Mouse (Mus musculus) spleen, postnatal 14 days (tissue): ENCODE data around the gene C1s1.
"Not testable (repeated sequence)": the region's sequence is repeated elsewhere in the genome, so short reads cannot be mapped to it uniquely, and the experiment has no call there.

Experiments used
- DNase-seq, 2 experiments: peaks; one replicate each; pipeline ENCODE4 v3.0.0; 2021 to 2022; ENCODE audit warnings: low spot score in 2 of 2

The C1s1 gene

GRCm38 (mm10) chr6:124512355-124512836 lies 29.8 kb downstream of the C1s1 start, which contains the start of gene C1ra:
TSS of gene C1ra (plus strand) at chr6:124512405.
- peak in 1 of 2 experiments; percentile 25 for DNase-seq

DNA sequence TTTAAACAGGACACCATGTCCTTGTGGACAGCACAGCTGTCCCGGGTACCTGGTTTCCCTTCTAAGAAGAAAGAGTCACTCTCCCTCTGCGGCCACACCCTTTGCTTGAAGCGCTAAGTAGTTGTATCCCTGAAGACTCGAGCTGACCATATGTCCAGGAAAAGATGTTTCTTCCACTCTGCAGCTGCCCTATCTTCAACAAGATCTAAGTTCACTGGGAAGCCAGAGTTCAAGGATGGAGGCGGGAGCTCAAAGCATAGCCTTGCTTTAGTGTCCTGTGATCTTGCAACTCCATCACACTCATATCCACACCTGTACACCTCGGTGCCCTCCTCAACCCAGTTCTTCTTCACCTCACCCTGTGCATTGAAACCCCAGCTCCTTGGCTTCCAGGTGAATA lies 30.2 kb downstream of the C1s1 start:
- DNase-seq, result no peak

DNA sequence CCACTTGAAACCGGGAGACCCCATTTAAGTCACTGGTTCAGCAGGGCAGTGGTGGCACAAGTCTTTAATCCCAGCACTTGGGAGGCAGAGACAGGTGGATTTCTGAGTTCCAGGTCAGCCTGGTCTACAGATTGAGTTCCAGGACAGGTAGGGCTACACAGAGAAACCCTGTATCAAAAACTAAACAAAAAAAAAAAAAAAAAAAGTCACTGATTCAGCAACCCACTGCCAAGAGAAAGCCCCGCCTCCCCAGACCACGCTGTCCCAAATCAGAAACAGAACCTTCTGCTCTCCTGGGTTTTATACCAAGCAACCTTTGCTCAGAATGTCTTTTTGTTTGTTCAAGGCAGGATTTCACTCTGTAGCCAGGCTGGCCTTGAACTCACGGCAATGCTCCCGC lies 33.0 kb downstream of the C1s1 start:
- DNase-seq, result not testable (repeated sequence)

GRCm38 (mm10) chr6:124508292-124508691 lies 33.9 kb downstream of the C1s1 start:
- DNase-seq, result no peak

- no peak for DNase-seq
Observed at GRCm38 (mm10) chr6:124506991-124507390, 35.2 kb downstream of the C1s1 start.

- DNase-seq, result peak in 1 of 2 experiments; percentile 16
Observed at GRCm38 (mm10) chr6:124505028-124505427, 37.1 kb downstream of the C1s1 start.

DNA sequence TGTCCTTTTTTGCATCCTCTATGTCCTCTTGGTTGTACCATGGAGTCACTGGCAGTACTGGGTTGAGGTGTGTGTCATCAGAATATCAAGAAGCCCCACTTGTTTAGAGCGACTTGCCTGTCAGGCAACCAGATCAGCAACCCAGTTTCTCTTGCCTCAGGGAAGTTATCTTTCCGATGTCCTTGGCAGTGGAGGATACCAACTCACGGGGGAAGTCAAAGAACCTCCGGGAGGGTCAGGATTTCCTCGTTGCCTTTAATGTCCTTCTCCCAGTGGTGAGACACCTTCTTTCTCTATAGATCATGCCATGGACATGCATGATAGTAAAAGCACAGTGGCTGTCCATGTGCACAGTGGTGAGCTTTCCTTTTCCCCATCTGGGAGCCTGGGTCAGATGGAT lies 40.1 kb downstream of the C1s1 start:
- no peak for DNase-seq

DNA sequence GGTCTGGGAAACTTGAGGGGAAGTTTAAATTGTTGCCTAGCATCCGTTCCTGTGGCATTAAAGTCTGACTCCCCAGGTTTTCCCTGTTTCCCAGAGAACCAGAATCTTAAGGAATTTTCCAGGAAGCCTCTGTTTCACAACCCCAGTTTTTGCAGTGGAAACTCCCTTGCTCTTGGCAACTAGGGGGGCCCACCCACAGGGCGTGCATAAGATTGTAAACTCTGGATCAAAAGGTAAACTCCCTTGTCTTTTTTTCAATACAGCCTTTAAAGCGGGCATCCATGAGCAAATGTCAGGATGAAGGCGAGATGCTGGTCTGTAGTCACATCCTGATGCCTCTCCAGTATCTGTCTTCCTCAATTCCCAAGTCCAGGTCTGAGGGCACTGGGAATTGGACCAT lies 40.7 kb downstream of the C1s1 start:
- DNase-seq, result no peak

- DNase-seq, result no peak
Observed at GRCm38 (mm10) chr6:124499914-124500566, 42.1 kb downstream of the C1s1 start.

DNA sequence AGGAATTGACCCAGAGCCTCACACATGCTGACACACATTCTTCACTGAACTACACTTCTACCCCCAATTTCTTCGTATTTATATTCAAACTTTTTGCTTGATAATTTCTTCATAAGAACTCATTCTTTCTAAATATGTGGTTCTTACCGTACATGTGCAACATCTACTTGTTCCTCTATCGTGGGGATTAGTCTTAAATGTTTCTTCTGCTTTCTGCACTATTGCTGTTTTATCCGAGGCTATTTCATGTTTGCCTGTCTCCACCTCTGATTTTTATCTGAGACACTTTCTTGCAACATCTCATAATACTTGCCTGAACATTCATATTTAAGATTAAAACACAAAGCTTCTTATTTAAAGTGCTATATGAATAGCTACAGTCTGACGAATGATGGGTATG lies 46.1 kb downstream of the C1s1 start:
- no peak for DNase-seq

DNA sequence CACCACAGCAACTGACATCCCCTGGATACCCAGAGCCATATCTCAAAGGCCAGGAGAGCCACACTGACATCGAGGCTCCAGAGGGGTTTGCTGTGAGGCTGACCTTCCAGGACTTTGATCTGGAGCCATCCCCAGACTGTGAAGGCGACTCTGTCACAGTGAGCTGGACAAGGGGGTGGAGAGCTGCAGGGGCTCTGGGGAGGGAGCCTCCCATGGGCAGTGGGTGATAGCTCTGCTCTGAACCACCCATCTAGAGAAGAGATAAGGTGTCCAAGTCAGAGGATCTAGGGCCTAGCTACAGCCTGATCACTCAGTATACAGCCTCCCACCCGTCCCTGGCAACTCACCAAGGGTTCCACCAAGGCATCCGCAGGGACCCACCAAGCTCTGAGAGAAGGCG lies 48.3 kb downstream of the C1s1 start:
- no peak for DNase-seq

DNA sequence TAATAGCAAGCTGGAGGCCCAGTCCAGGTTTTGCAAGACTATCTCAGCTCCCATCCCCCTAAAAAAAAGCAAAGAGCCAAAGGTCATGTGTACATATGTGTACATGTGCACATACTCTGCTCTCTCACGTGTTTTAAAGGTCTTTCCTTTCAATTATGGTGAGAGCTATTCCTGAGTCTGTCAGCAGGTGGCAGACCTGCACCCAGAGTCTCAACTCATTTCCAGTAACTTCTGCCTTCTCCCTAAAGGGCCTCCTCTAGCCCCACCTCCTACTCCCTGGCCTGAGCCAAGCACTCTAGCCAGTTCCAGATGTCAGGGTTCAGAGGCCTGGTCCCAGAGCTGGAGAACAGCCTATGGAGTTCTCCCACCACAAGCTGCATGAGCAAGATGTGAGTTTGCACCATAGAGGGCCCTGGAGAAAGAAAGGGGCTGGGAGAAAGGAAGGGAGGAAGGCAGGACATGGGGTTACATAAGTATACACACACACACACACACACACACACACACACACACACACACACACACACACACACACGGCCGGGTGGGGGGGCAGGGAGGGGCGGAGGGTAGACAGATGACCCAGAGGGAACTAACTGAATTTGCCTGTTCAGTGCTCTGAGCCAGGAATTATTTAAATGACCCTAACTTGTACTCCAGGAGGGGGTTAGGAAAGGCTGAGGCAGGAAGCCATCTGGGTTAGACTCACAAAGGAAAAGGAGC lies 49.2 kb downstream of the C1s1 start, which contains the start of gene C1rl:
C1rl (plus strand) TSS at position 272 of the 720 bp plus-strand sequence.
- peak; percentile 26 to 52 for DNase-seq

DNA sequence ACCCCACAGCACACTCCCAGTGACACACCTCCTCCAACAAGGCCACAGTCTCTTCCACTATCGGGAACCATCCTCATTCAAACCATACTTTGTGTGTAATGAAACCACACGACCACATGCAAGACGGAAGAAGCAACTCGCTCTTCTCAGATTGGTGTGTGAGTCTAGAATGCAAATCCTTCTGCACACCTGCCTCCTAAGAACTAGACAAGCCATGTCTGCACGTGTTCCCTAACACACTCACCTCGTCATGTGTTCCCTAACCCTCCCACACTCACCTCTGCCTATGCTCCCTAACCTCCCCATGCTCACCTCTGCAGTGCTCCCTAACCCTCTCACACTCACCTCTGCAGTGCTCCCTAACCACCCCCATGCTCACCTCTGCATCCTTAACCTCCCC lies 50.7 kb downstream of the C1s1 start:
- no peak for DNase-seq

- no peak for DNase-seq
Observed at GRCm38 (mm10) chr6:124488952-124489351, 53.2 kb downstream of the C1s1 start.

DNA sequence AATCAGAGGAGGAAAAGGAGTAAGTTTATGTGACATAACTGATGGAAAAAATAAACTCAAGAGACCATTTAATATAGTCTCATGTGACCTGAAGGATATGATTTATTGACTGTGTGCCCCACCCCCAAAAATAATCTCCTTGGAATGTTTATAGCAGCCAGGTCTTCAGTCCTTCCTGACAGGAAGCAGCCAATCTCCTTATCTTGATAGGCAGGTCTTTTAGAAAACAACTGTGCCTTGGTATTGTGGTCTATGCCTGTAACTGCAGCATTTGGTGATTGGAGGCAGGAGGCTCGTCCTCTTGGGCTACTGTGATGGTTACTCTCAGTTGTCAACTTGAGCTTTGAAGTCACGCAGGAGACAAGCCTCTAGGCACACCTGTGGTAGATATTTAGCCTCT lies 54.6 kb downstream of the C1s1 start:
- DNase-seq, result no peak

- no peak for DNase-seq
Observed at GRCm38 (mm10) chr6:124485414-124486144, 56.6 kb downstream of the C1s1 start.

DNA sequence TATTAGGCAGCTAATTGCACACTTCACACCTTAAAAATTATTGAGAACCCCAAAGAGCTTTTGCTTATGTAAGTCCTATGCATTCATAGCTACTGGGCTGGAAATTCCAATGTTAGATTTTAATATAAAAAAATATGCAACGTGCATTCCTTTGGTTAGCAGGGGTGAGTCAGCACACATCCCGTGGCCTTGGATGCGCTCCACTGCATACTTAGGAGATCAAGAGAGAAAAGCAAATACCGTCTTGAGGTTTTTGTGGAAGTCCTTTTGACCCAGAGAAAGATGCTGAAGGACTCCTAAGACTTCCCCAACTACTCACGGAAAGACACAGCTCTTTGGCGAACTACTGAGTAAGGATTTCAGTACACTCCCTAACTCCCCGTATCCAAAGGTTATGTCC lies 57.3 kb downstream of the C1s1 start:
- DNase-seq, result no peak

DNA sequence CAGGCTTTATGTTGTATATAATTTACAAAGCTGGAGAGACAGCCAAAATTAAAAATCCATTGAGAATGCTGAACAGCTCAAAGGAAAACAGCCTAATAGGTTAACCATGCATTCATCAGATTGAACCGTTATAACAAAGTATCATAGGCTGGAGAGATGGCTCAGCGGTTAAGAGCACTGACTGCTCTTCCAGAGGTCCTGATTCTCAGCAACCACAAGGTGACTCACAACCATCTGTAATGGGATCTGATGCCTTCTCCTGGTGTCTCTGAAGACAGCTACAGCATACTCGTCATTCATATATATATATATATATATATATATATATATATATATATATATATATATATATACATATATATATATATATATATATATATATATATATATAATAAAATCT lies 58.3 kb downstream of the C1s1 start:
- DNase-seq, result not testable (repeated sequence)

DNA sequence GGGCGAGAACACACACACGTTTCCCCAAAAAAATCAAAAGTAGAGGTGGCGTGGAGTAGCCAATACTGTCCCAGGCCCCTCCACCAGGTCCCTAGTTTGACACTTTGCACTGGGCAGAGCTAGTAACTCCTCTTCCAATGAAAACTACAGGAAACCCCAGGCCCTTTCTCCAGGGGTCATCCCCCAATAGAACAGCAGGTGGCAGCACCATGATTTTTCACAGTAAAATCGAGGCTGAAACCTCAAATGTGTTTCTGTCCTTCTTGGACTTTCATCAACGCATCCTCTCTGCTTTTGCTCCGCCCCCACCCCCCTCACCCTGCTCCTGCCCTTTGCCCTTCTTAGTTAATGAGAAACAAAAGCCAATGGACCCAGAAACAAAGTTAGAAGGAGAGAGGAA lies 60.6 kb downstream of the C1s1 start:
- DNase-seq, result peak in 1 of 2 experiments; percentile 24
